Mouse (Mus musculus): ENCODE measurements at regions not wholly inside any gene's neighbourhood (a gene's known extent, or its start where the extent isn't known, plus 50 kb on each side); places are given as distances from the start of the nearest gene placed in this dataset.

DNA sequence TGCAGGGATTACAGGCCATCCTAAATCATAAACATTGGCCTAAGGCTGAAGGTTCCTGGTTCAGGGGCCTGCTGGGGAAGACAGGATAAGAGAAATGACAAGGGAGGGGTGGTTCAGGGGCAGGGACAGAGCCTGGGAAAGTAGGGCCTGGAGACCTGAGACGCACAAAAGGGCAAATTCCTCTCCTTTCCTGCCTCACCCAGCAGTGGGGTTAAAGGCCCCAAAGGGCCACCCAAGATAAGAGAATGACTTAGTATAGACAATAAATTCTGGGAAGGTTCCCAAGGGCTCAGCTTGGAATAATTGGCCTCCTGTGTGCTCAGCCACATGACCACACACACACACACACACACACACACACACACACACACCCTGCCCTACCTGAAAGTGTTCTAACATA, 56.2 kb upstream of the Laptm4a start:
- Histone ChIP-seq H3K9me3 (ENCODE audit: control insufficient read depth) (no peaks in the 10 kb centered on the region), H3K4me1 (replicated peaks; ENCODE audit: control insufficient read depth, insufficient read depth, low read length) (peaks cover 14% of the 10 kb centered on the region; the same call in 1 of the 2 replicates), H3K4me3 (ENCODE audit: low read depth, low read length) (no peak overlapping the region), H3K9ac (ENCODE audit: low read depth, low read length) (no peak overlapping the region), H3K27ac (ENCODE audit: low read depth, low read length) (peak overlapping the region; percentile 60; the same call in 1 of the 2 replicates), H3K4me2 (replicated peaks; ENCODE audit: low read depth) (no peak overlapping the region), H3K36me3 (ENCODE audit: control insufficient read depth, insufficient read depth) (no peaks in the 10 kb centered on the region; the same call in 1 of the 2 replicates), H3K27me3 (replicated peaks; ENCODE audit: control insufficient read depth, insufficient read depth, low read length) (no peaks in the 10 kb centered on the region)
- peak; percentile 96 for ATAC-seq
- WGBS, result 36% methylated on average over 1 of the region's 1 CpGs
- TF ChIP-seq CTCF (IDR thresholded peaks at IDR 0.05; ENCODE audit: low read depth), result no peak

DNA sequence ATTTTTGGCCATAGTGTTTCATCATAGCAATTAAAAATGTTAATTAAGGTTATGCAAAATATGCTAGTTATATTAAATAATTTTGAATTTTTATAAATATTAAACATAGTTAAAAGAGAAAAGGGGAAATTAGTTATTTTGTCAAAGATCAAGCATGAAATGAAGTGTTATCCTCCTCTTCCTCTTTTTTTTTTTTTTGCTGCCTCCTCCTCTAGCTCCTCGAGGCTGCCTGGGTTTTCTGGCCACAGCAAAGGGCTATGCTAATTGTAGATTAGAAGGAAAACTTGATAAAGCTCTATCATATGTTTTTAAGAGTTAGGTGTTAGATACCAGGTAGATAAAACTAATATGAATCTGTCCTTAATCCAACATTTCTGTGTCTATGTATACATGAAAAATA, 54.4 kb upstream of the Laptm4a start:
- no peaks in the 10 kb centered on the region for H3K9me3 ChIP-seq (ENCODE audit: control insufficient read depth)
- ATAC-seq, result no peak
- H3K36me3 ChIP-seq (ENCODE audit: control insufficient read depth, insufficient read depth), result no peaks in the 10 kb centered on the region; the same call in 1 of the 2 replicates
- no peak for TF ChIP-seq CTCF (IDR thresholded peaks at IDR 0.05; ENCODE audit: low read depth)
- H3K4me3 ChIP-seq (ENCODE audit: low read depth, low read length), result no peak overlapping the region
- no peak overlapping the region for H3K9ac ChIP-seq (ENCODE audit: low read depth, low read length)
- no peak overlapping the region for H3K27ac ChIP-seq (ENCODE audit: low read depth, low read length)
- peaks cover 10% of the 10 kb centered on the region; the same call in 1 of the 2 replicates for H3K4me1 ChIP-seq (replicated peaks; ENCODE audit: control insufficient read depth, insufficient read depth, low read length)
- H3K4me2 ChIP-seq (replicated peaks; ENCODE audit: low read depth), result no peak overlapping the region
- H3K27me3 ChIP-seq (replicated peaks; ENCODE audit: control insufficient read depth, insufficient read depth, low read length), result no peaks in the 10 kb centered on the region
- WGBS, result 14% methylated on average over 1 of the region's 1 CpGs

DNA sequence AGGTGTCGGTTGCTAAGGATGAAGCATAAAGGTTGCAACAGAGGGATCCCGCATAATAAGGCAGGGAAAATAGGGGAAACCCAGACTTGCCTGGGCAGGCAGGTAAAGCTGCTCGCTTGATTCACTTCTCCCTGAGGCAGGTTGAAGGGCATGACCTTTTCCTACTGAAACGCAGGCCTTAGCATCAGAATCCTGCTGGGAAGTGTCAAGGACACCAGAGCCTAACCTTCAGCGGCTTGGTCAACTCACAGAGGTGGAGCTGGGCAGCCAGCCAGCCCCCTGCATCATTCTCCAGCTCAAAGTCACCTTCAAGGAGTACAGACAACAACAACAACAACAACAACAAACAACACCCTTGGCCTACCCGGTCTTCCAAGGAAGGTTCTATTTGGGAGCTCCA, 52.8 kb upstream of the Laptm4a start:
- 84% methylated on average over 6 of the region's 6 CpGs for WGBS
- no peaks in the 10 kb centered on the region for H3K27me3 ChIP-seq (replicated peaks; ENCODE audit: control insufficient read depth, insufficient read depth, low read length)
- H3K4me3 ChIP-seq (ENCODE audit: low read depth, low read length), result no peak overlapping the region
- H3K9me3 ChIP-seq (ENCODE audit: control insufficient read depth), result no peaks in the 10 kb centered on the region
- no peak overlapping the region for H3K9ac ChIP-seq (ENCODE audit: low read depth, low read length)
- no peaks in the 10 kb centered on the region; the same call in 1 of the 2 replicates for H3K36me3 ChIP-seq (ENCODE audit: control insufficient read depth, insufficient read depth)
- no peak overlapping the region for H3K4me2 ChIP-seq (replicated peaks; ENCODE audit: low read depth)
- H3K4me1 ChIP-seq (replicated peaks; ENCODE audit: control insufficient read depth, insufficient read depth, low read length), result peaks cover 7% of the 10 kb centered on the region; the same call in 1 of the 2 replicates
- ATAC-seq, result no peak
- no peak overlapping the region for H3K27ac ChIP-seq (ENCODE audit: low read depth, low read length)
- TF ChIP-seq CTCF (IDR thresholded peaks at IDR 0.05; ENCODE audit: low read depth), result no peak

DNA sequence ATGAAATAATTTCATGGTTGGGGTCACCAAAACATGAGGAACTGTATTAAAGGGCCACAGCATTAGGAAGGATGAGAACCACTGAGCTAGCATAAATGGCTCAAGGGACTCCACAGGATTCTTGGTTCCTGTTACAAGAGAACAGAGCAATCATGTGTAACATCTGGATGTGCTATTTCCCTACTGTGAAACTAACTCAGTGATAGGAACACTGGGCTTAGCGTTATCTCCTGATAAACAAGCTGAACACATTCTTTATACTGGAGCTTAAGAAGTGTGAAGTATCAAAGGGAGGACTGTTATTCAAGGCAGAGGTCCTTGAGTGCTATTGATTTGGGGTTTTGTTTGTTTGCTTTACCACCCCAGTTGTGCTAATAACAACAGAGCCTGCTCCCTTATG, 52.3 kb upstream of the Laptm4a start:
- Histone ChIP-seq H3K4me1 (replicated peaks; ENCODE audit: control insufficient read depth, insufficient read depth, low read length) (peaks cover 7% of the 10 kb centered on the region; the same call in 1 of the 2 replicates), H3K9me3 (ENCODE audit: control insufficient read depth) (no peaks in the 10 kb centered on the region), H3K27me3 (replicated peaks; ENCODE audit: control insufficient read depth, insufficient read depth, low read length) (no peaks in the 10 kb centered on the region), H3K4me3 (ENCODE audit: low read depth, low read length) (no peak overlapping the region), H3K4me2 (replicated peaks; ENCODE audit: low read depth) (no peak overlapping the region), H3K36me3 (ENCODE audit: control insufficient read depth, insufficient read depth) (no peaks in the 10 kb centered on the region; the same call in 1 of the 2 replicates), H3K27ac (ENCODE audit: low read depth, low read length) (no peak overlapping the region), H3K9ac (ENCODE audit: low read depth, low read length) (no peak overlapping the region)
- 23% methylated on average over 1 of the region's 1 CpGs for WGBS
- ATAC-seq, result no peak
- no peak for TF ChIP-seq CTCF (IDR thresholded peaks at IDR 0.05; ENCODE audit: low read depth)
